Mouse (Mus musculus) heart, postnatal 14 days (tissue): ENCODE data around the gene Map3k20. TPM values are rescaled to one million over a fixed set of nuclear protein-coding genes. Genes with fewer than 3 reads are reported as not detected.

Source experiments
- DNase-seq, 2 experiments: peaks; one replicate each; pipeline ENCODE4 v3.0.0; 2021 to 2022
- intact Hi-C: fragments of 180-260 bp; cut with DNase I; formaldehyde crosslinking; loops from one replicate; pipeline ENCODE4 v1.15.1; 2025
- total RNA-seq, 2 experiments: library from RNA; stranded (reverse); gene quantifications; 2 replicates each; pipeline ENCODE4 v1.2.3; 2021

Gene Map3k20
- total RNA-seq, 2 experiments from 2014 or later, result 220 to 230 TPM

DNA sequence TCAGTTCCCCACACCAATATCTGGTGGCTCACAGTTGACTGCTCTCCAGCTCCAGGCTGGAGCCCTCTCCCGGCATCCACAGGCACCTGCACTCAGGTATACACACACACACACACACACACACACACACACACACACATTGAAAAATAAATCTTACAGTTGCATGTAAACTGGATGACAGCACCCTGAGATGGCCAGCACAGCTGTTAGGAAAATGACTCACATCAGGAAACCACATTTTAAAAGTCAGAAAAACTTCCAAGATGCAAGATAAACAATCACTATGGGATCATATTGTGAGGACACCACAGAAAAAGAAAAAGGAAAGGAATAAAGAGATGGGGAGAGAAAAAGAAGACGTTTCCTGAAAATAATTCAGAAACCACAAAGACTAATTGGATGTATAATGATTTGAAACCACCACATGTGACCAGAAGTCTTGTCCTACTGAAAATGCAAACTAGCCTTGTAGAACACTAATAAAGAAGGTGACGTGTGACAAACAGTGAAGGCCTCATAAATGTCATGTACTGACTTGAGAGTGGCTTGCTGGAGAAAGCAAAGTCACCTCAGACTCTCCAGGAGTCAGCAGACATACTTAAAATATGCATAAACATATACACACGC, 7.1 kb upstream of the Map3k20 start:
- intact Hi-C loops, result no loop called here
- no peak for DNase-seq

DNA sequence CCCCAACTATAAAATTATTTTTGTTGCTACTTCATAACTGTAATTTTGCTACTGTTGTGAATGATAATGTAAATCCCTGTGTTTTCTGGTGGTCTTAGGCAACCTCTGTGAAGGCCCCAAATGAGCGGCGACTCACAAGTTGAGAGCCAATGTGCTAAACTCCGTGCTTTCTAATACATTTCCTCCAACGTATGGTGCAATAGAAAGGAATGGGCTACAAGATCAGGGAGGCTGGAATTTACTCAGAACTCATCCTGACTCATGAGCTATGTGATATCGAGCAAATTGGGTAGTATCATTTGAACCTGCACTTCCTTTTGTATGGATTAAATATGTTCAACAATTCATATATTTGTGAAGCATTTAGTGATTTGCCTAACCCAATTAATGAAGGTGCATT, 4.9 kb upstream of the Map3k20 start:
- no peak for DNase-seq
- intact Hi-C loops, result loop anchor here (10.0 kb wide), 1 partner anchor 194 kb away; the partner anchor contains the start of gene Cdca7

DNA sequence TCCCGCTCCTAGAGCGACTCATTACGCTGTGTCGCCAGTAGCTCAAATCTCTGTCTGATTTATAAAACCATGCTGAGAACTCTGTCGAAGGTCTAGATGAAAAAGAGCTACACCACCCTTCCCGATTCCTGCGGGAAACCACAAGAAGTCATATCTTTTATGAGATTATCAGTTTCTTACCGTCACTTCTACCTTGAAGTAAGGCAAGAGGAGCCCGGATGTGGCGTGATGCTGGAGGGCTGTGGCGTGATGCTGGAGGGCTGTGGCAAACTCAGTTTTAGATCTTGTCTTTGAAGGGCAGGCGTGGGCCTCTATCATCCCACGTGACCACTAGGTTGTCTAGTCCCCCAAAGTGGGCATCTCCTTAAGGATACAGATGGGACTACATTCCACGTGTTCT, 3.5 kb upstream of the Map3k20 start:
- intact Hi-C loops, result loop anchor here (10.0 kb wide), 1 partner anchor 193 kb away; the partner anchor contains the start of gene Cdca7
- no peak for DNase-seq

DNA sequence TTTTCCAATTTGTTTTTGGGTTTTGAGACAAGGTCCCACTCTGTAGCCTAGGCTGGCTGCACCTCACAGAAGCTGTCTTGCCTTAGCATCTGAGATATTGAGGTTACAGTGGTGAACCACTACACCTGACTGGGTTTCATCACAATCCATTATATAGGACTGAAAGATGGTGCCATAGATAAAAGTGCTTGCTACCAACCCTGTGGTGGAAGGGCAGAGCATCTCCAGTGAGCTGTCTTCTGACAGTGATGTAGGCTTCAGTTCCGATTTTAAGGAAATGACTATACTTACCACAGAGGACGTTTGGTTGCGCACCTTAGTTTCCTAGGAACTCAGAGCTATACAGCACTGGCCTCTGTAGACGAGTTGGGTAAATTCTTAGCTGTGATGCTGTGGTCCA, 2.7 kb upstream of the Map3k20 start:
- no peak for DNase-seq
- intact Hi-C loops, result loop anchor here (10.0 kb wide), 1 partner anchor 192 kb away; the partner anchor contains the start of gene Cdca7

DNA sequence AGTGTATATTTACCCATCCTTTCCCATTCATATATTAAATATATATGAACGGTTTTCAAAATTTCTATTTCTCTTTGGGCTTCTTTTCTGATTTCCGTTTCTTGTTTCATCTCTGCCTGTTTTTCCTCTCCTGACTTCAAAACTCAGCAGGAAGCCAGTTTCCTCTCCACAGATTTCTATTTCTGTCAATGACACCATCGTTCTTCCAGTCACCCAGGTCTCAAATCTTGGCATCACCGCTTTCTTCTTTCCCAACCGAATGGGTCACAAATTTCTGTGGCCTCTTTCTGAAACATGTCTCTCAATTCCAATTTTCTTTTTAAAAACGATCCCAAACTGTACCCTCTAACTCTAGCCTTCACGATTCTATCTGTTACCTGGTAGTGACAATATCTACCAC, 748 bp upstream of the Map3k20 start:
- no peak for DNase-seq

DNA sequence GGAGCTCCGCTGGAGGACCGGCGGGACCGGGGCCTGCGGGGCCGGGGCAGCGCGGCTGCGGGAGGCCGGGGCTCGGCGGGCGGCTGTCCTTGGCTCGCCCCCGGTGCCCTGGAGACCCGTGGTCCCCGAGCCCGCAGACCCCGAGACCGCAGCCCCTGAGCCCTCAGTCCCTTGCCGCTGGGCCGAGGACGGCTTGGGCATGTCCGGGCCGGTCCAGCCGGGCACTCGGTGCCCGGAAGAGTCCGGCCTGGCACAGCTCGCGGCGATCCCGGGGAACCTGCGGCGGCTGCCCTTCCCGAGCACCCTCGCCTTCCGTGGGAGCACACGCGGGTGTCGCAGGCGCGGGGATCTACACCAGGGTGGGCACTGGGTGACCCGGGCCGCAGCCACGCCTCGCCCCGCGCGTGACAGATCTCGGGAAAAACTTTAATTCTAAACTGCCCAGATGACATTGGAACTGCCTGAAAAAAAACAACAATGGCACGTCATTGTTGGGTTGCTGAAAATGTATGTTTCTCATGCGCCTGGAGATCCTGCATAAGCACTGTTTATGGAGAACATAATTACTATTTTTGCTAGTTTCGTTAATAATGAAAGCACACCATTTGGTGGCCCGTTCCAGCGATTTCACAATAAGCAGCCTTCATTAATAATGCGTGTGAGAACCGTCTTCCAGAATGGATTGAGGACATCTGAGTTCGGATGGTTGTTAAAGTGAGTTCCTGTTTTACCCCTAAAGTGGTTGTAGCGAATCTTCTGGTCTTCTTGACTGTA, 638 bp downstream of the Map3k20 start:
- peak; percentile 57 to 61 for DNase-seq
- intact Hi-C loops, result loop anchor here (2.0 to 10.0 kb wide), 2 partner anchors 41 to 189 kb away; partner anchors contain the start of gene Cdca7

More for the DNA sequence above, 748 bp upstream of the Map3k20 start:
- intact Hi-C loops, result loop anchor here (2.0 to 10.0 kb wide), 2 partner anchors 40 to 190 kb away; partner anchors contain the start of gene Cdca7

DNA sequence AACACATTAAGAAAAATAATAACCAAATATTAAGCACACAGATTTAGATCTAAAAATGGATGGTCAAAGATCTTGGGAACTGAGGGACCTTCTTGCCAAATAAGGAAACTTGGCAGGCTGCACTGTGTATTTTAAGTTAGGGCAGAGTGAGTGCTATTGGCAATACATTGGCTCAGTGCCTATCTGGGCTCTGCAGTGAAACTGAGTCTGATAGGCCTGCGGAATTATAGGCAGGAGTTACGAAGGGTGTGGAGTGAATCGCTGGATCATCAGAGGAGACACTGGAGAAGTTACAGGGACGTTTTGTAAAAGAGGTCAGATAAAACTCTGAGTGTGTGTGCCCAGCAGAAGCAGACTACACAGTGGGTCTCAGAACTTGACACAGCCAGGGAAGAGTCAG, 1.7 kb downstream of the Map3k20 start:
- peak in 1 of 2 experiments; percentile 34 for DNase-seq
- intact Hi-C loops, result loop anchor here (10.0 kb wide), 1 partner anchor 188 kb away; the partner anchor contains the start of gene Cdca7

DNA sequence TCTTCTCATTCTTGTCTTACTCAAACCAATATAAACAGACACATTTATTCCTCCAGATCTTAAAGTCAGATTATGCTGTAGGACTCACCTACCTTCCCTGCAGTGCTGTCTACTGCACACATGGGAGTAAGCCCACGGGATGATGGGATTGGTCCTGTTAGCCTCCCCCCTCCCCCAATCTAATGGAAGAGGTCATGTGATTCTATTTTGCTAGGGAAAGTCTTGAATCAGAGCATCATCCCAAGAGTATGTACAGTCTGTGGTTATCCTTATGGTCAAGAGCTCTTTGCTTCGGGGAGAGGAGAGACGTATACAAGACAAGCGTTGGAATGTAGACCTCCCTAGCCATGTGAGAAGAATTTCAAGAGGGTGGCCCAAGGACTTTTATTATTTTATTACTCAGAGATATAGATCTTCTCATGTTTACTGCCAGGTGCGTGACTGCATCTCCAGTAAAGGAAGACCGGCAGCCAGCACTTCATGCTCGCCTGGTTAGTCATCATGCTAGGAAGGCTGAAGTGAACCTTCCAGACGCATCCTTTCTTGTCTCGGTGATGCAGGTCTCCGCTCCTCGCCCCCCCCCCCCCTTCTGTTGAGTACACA, 3.6 kb downstream of the Map3k20 start:
- intact Hi-C loops, result loop anchor here (10.0 kb wide), 1 partner anchor 186 kb away; the partner anchor contains the start of gene Cdca7
- DNase-seq, result no peak

DNA sequence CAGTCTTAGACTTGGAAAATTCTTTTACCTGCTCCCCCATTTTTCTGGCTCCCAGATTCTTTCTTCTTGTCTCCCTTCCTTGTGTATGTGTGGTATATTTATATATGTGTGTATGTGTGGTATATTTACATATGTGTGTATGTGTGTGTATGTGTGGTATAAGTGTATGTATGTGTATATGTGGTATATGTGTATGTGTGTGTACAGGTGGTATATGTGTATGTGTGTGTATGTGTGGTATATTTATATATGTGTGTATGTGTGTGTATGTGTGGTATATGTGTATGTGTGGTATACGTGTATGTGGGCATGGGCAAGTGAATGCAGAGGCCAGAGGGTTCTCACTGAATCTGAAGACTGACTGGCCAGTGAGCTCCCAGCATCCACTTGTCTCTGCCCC, 5.7 kb downstream of the Map3k20 start:
- intact Hi-C loops, result no loop called here
- DNase-seq, result no peak

DNA sequence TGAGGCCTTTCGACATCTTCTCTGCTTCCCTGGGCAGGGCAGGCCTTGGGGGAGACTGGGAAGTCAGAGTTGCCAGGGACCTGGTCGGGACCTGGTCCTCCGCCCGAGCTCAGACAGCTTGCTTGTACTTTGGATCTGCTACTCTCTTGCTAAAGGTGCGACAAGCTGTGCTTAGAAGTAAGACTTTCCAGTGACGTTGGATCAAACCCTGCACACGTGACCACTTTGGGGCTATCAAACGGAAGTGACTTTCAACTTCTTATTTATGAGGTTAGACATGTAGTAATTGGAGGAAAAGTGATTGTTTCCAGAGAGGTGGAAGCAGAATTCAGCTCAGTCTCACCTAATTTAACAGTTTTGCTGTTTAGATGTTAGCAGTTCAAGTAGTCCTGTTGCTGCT, 7.1 kb downstream of the Map3k20 start:
- intact Hi-C loops, result no loop called here
- DNase-seq, result no peak

DNA sequence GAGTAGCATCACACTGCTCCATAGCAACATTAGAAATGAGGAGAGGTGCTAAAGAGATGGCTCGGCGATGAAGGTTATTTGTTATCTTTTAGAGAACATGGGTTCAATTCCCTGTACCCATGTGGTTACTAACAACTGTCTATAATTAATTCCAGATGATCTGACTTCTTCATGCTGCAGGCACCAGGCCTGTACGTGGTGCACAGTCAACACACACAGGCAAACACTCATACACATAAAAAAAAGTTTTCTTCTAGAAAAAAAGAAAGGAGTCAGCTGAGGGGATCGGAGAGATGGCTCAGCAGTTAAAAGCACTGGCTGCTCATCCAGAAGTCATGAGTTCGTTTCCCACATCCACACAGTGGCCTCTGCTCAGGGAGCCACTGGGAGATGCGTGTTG, 9.6 kb downstream of the Map3k20 start:
- intact Hi-C loops, result no loop called here
- no peak for DNase-seq

DNA sequence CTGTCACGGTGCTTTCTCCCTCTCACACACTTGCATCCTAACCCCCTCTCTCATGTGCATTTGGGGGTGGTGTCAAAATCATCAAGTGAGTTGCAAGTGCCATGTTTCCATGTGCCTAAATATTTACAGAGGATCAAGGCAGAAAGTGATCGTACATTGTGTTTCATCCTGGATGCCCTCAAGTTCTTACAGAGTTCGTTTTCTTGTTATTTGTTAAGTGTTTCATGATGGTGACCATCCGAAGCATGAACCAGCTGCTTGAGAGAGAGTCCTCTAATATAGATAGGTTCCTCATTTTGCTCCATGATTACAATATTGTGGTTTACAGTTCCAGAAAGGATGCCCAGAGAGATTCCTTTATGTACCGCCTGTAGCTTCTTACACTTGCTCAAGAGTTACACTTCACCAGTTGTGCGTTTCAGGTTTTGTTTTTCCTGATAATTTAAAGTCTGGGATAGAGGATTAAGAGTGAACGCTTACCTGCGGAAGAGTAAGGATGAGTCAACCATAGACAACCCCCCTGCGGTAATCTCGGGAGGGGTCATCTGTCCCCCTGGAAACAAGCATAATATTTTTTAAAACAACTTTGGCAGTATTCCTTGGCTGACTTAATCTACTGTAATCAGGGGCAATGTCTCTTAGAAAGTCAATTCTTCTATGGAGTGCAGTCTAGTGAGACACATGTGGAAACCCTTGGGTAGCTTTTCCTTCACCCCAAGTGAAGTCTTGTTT, 11.7 kb downstream of the Map3k20 start:
- no peak for DNase-seq
- intact Hi-C loops, result loop anchor here (1.0 kb wide), 1 partner anchor 62 kb away; no protein-coding TSS in a partner anchor

DNA sequence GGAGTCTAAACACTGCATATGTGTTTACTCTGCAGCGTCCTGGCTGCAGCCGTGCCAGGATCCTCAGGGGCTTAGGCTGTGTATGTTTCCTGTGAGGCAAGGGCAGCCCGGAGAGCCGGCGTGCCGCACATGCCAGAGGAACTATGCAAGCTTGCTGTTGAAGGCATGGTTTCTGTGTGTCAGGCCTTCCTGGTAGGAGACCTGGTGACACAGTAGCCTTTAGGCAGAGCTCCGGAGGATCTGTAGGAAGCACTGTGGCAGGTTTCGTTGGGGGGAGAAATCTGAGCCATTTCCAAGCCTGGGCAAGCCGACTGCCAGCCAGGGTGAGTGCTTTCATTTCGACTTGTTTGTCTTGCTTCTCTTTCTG, 12.3 kb downstream of the Map3k20 start:
- intact Hi-C loops, result loop anchor here (1.0 kb wide), 2 partner anchors 62 to 93 kb away; no protein-coding TSS in a partner anchor
- peak; percentile 59 to 64 for DNase-seq

DNA sequence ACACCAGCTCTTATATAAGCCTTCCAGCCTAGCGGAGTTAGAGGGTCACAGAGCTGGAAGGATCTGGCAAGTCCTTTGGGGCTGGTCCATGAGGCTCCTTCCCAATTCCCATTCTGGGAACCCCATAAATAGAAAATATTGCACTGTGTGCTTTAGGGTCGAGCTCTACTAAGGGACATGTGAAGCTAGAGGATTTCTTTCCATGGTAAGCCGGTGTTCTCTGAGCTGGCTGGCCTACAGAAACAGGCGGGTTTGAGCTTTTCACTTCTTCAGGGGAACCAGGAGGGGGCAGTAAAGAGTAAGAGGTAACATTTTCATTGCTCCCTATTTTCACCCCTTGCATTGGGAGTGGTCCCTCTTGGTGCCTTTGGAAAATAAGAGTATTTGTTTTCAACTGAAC, 13.0 kb downstream of the Map3k20 start:
- DNase-seq, result peak; percentile 39 to 67

DNA sequence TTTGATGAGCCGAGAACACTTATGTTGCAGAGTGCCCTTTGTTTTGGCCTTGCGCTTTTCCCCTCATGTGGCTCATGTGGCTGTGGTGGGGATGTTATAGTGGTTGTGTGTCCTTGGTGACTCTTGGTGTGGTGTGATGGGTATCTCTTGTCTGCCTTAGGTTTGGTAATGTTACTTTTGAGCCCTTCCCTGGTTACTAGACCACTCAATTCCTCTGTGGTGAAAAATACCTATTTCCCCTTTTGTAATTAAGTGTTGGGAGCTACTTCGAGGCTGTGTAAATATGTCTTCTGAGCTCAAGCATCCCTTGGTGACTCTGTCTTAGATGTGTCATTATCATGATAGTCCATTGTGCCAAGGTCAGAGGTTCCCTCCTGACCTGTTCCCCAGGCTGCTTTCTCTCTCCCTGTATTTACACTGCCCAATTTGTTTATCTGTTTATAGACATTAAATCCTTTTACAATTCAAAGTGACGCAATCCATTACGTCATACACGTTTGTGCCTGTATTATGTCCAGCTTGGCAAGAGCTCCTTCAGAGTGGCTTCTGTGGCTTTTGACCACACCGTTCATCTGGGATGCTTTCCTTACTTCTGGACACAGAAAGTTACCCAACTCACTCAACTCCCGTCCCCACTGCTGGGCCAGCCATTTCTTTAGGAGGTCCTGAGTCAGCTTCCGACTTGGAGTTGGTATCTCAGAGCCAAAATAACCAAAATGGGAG, 15.9 kb downstream of the Map3k20 start:
- intact Hi-C loops, result no loop called here
- no peak for DNase-seq

More for the DNA sequence above, 13.0 kb downstream of the Map3k20 start:
- intact Hi-C loops, result loop anchor here (1.0 kb wide), 1 partner anchor 92 kb away; no protein-coding TSS in a partner anchor

DNA sequence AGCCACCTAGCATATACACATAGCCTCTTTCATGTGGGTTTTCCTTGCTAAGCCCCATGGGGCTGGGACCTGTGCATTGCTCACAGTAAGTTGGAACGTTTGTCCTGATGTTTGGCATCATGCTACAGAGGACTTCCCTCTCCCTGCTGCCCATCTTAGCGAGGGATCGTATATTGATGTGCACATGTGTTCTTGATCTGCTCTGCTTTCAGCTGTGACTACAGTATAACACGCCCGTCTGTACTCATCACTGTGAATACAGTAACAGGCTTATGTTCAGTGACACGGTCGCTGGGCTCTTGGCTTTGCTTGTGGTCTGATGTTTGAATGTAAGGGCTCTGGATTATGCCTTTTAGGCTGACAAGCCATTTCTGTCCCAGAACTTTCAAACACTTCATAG, 20.3 kb downstream of the Map3k20 start:
- DNase-seq, result no peak
- intact Hi-C loops, result no loop called here

DNA sequence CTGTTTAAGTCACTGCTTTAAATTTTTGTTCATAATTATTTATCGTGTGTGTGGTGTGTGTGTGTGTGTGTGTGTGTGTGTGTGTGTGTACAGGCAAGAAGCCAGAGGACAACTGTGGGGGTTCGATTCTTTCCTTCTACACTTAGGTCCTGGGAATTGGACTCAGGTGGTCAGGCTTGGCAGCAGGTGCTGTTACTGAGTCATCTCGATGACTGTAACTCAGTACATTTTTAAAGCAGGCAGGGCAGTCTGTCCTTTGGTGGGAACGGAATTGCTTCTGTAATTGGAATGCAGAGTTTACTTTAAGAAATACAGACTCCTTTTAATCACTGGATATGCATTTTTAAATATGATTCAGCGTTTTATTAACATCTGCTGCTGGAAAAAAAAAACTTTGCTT, 22.9 kb downstream of the Map3k20 start:
- no peak for DNase-seq
- intact Hi-C loops, result no loop called here

DNA sequence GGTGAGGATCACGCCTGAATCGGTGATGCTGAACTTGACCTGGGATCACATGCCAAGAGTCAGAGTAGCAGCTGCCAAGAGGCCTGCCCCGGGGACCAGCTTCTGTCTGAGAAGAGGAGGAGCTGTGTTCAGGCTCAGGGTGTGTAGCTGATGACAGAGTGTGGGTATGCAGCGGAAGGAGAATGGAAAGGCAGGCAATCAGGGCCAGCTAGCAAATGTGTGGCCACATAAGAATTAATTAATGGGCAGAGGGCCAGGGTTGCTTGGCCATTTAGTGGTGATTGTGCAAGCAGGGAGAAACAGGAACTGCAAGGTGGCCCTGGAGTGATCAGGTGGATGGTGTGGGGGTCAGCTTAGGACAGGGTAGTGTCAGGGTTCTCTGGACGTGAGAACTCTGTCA, 23.5 kb downstream of the Map3k20 start:
- peak; percentile 31 to 38 for DNase-seq
- intact Hi-C loops, result no loop called here

DNA sequence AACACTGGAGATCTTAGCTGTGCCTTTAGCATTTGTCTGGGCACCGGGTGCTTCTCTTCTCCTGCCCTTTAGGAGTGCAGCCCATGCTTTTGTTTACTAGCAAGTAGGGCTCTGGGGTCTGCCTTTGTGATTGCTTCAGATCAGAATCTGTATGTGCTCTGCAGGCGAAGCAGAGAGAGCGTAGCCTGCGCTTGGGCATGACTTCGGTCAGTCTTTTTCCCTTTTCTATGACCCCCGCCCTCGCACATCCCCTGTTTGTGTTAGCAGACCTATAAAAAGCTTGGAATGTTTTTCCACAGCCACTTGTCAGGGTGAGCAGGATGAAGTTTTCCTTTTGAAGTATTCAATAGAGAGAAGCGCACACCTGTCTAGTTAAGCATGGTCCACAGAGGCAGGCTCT, 26.0 kb downstream of the Map3k20 start:
- no peak for DNase-seq
- intact Hi-C loops, result no loop called here

DNA sequence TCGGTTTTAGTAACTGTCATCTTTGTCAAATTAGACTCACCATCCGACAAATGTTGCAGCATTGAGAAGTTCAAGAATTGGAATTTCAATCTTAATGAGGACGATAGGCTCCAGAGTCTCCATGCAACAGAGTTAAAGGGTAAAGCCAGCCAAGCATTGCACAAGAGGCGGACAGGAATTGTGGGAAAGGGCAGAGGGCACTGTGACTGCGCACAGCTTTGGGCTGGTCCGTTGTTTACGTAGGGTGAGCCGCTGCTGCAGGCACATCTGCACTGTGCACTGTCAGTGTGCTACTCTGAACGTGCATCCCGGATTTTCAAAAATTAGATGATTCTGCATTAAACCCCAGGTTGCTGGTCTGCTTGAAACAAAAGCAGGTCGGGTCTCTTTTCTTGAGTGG, 27.9 kb downstream of the Map3k20 start:
- no peak for DNase-seq
- intact Hi-C loops, result no loop called here
